Mouse (Mus musculus): ENCODE data around the gene Dppa3. TPM values are rescaled to one million over a fixed set of nuclear protein-coding genes. Genes with fewer than 3 reads are reported as not detected.

The Dppa3 gene
- not detected for polyA plus RNA-seq (2017; shearing (Covaris generic))

DNA sequence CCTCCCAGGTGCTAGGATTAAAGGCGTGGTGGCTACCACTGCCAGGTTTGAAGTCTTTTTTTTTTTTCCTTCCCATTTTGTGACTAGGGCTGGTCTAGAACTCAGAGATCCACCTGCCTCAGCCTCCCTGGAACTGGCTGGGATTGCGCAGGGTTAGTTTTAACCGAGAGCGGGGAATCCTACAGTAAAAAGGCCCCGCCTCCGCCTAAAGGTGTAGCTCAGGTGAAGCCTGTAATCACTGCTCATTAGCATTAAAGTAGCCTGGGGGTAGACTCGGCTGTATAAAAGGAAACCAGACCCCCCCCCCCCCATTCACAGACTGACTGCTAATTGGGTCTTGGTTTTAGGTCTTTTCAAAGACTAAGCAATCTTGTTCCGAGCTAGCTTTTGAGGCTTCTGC is at the start of gene Dppa3:
Gene Dppa3, plus strand, starts transcription at position 301 of the 400 bp plus-strand sequence.

DNA sequence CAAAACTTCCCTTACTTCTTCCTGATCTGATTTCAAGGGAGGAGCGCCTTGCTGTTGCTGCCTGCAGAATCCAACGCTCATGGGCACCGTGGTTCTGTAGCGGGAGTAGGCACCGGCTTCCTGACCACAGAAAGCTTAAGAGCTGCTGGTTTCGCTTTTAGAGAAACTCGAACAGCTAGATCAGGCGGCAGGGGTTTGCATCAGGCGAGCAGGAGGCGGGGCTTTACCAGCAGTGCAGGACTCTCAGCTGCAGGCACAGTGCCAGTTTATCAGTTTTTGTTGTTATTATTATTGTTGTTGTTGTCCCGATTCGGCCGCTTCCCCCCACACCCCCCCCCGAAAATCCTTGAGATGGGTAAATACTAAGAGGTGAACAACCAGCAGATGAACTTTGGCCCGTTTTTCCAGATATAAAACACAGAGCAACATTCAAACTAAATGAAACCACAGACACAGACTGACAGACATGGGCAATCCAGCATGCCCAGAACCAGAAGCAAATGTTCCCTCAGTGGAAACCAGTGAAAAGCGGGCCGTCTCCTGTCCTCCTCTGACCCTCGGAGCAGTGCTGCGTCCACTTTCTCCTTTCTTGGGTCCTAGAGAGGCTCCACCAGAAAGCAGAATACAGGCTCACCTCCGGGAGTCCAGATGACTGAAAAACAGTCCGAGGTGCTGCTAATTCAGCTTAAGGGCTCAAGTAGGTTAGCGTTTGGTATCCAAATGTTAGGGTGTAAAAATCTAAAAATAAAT is 23.8 kb upstream of the Dppa3 start, which contains the start of gene Apobec1:
Gene Apobec1, minus strand, starts transcription at position 203 of the 750 bp plus-strand sequence.

DNA sequence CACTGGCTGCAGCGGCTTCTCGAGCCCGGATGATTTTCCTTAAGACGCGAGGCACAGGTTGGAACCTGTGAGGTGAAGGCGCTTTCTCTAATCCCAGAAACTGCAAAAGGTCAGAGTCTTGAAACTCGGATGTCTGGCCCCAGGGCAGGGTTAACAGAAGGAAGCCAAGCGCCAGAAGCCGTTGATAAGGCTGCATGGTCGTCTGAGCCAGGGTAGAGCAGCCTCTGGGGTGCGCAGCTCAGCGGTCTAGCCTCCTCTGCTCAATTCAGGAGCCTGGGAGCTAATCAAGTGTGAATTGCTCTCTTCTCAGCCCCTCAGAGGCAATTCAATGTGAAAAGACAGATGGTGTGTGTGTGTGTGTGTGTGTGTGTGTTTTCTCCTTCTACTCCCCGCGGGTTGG is 16.4 kb upstream of the Dppa3 start, which contains the start of gene Gdf3:
Gene Gdf3, minus strand, starts transcription at position 317 of the 400 bp plus-strand sequence.

Other genes with a start within 250 kb of the Dppa3 start
- gene Rimklb, start 127.6 kb upstream of the Dppa3 start, polyA plus RNA-seq (2017; shearing (Covaris generic)): not detected
- gene Mfap5, start 120.6 kb upstream of the Dppa3 start, polyA plus RNA-seq (2017; shearing (Covaris generic)): not detected
- gene Aicda, start 72.6 kb upstream of the Dppa3 start, polyA plus RNA-seq (2017; shearing (Covaris generic)): 0.20 TPM
- gene Apobec1, start 24.0 kb upstream of the Dppa3 start, polyA plus RNA-seq (2017; shearing (Covaris generic)): 9.9 TPM
- gene Gdf3, start 16.3 kb upstream of the Dppa3 start, polyA plus RNA-seq (2017; shearing (Covaris generic)): not detected
- not detected for gene Nanog, start 81.1 kb downstream of the Dppa3 start, polyA plus RNA-seq (2017; shearing (Covaris generic))
- 26.0 TPM for gene Slc2a3, start 175.2 kb downstream of the Dppa3 start, polyA plus RNA-seq (2017; shearing (Covaris generic))
- gene Foxj2, start 193.5 kb downstream of the Dppa3 start, polyA plus RNA-seq (2017; shearing (Covaris generic)): 38.5 TPM
- not detected for gene C3ar1, start 229.8 kb downstream of the Dppa3 start, polyA plus RNA-seq (2017; shearing (Covaris generic))
- gene Necap1, start 248.1 kb downstream of the Dppa3 start, polyA plus RNA-seq (2017; shearing (Covaris generic)): 39.7 TPM

Data from effector memory CD4-positive, alpha-beta T cell, adult 5 months (primary cell).